Mouse (Mus musculus): Measurements from ENCODE around the gene Arhgap15.
A peak's percentile ranks its signal among the peaks of the same experiment; 100 is the strongest.
"Not testable (repeated sequence)": the region's sequence is repeated elsewhere in the genome, so short reads cannot be mapped to it uniquely, and the experiment has no call there.

Gene Arhgap15

DNA sequence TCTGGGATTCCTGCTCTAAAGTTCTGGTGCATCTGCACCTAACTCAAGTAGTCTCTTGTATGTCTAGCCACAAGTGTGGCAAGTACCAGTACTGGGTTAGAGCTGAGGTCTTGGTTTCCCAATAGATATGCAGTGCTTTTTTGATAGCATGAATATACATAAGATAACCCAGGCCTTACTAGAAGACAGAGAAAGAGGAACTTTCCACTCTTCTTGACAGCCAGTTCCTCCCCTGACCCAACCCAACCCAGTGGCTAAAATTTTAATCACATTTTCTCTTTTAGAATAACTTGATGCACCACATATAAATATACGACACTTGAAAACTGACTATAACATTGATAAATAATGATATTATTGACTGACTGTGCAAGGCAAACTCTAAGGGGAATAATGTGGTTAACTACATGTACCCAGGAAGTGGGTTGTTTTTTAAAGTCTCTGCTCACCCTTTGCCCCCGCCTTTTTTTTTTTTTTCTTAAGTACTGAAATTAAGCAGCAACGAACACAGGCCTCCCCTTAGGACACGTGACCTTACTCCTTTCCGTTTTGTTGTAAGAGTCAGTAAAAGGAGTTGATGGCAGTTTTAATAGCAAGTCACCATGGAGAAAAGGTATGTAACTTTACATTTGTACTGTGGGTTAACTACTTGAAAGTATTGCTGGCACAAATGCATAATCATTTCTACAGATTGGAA is at the start of gene Arhgap15:
Arhgap15 (plus strand) TSS at position 538 of the 697 bp plus-strand sequence.
- peak; percentile 88 for DNase-seq (ENCODE audit: low read depth, low spot score)

DNA sequence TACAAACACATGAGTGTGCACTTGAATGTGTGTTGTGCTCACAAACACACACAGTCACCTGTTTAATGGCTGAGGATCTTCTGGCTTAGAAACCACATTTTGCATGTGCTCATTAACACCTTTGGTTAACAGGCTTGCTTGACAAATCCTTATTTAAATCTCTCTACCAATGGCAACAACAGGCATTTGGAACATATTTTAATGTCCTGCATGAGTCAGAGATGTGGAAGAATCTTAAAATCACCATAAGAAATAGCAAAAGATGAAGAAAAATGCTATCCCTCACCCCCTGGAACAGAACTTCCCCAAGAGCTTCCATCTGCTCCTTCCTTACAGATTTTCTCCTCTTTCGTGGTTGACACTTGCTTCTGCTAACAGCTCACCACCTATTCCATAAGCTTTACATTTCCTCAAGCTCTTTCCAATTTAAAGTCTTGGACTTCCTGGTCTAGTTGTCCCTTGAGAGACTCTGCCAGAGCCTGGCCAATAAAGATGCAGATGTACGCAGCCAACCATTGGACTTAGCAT is 35.9 kb upstream of the Arhgap15 start:
- no peak for DNase-seq (ENCODE audit: low read depth, low spot score)

DNA sequence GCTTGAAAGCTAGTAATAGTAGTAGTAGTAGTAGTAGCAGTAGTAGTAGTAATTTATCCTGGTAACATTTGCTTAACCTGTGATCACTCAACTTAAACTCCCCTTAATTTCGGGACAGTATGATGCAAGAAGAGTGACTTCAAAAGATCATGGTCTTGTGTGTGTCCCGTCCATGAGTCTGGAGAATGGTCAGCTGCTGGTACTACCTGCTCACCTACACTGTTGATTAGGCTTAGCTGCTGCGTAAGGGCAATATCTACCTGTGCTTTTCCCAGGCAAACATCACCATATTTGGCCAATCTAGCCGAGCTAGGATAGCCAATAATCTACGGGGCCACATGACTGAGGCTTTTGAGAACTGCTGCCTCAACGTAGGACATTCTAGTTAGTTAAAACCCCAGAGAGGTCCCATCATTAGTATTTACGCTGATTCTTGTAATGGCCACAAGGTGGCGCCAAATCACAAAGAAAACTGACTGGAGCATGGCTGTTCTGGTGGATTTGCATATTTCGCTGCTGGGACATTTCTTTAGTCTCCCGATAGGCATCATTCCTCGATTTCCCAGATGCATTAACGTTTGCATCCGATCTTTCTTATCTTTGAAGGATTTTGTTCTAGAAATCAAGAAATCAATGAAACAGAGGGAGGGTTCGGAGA is 26.0 kb upstream of the Arhgap15 start:
- peak; percentile 87 for DNase-seq (ENCODE audit: low read depth, low spot score)

DNA sequence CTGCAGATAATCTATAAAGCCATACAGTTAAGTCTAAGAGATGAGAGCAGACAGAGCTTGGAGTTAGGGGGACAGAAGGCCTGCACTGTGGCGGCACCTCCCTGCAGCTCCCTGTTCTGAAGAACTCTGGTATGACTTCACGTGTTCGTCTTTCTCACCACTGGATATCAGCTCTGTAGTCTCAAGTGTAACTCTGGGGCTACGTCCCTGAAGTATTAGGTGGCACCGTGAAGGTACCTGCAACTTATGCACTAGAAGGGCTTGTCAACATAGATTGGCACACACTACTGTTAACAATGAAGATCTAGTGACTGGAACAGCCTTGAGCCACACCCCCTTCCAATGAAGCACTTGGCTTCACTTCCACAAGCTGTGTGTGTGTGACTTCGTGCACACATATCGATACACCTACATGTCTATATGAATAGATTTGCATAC is 25.5 kb upstream of the Arhgap15 start:
- DNase-seq (ENCODE audit: low read depth, low spot score) = no peak

DNA sequence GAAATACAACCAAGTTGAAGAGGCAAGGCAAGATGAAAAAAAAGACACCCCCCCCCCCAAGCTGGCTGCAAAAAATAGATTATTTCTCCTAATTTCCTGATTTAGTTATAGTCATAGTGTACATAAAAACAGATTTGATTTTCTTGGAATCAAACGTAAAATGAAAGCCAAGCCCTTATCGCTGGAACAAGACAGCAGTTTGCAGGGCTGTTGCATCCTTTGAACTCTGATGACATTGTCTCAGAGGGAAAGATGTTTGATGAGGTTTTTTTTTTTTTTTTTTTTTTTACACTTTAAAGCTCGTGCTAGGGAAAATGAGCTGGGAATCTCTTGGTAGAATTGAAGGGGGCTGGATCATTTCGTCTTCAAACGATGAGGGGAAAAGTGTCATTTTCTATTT is 21.4 kb upstream of the Arhgap15 start:
- DNase-seq (ENCODE audit: low read depth, low spot score) = peak; percentile 48

- peak; percentile 86 for DNase-seq (ENCODE audit: low read depth, low spot score)
Measured at GRCm38 (mm10) chr2:43727693-43728092, 20.9 kb upstream of the Arhgap15 start.

DNA sequence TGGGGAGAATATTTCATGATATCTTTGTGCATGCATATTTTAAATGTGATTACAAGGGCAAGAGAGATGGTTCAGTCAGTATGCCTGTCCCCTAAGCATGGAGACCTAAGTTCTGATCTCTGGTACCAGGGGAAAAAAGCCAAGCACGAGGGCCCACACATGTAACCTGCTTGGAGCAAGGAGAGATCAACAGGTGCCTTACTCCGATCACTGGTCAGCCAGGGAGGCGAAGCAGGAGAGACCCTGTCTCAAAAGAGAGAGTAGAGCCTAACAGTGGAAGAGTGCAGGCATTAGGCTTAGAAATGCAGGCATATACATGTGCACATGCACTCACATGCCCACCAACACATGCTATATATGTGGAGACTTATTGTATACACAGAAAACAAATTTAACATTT is 19.8 kb upstream of the Arhgap15 start:
- DNase-seq (ENCODE audit: low read depth, low spot score) = no peak

DNA sequence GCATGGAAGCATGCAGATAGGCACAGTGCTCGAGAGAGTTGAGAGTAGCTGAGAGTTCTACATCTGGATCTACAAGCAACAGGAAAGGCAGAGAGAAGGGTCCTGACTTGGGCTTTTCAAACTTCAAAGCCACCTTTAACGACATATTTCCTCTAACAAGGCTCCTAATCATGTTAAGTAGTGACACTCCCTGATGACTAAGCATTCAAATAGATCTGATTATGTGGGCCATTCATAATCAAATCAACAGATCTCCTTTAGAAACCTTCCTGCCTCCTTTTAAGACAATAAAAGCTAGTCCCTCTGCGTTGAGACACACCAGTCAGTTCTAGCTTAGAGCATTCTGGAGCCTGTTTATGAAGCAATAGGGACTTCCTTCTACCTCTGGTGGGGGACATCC is 16.2 kb upstream of the Arhgap15 start:
- DNase-seq (ENCODE audit: low read depth, low spot score) = peak; percentile 34

DNA sequence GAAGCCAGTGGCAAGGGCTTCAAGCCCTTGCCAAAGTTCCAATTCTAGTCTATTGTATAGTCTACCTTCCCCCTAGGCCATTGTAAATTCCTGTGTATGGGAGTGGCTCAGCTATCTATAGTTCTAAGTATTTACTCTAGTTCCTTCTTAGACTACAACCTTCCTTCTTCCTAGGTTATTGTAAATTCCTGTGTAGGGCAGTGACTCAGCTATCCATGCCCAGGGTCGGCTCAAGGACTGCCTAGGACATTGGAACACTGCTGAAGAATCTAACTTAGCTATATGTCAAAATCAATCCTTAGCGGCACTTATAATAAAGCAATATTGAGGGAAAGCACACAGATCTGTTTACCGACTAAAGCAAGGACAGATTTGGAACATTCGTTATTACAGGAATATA is 13.6 kb upstream of the Arhgap15 start:
- not testable (repeated sequence) for DNase-seq (ENCODE audit: low read depth, low spot score)

DNA sequence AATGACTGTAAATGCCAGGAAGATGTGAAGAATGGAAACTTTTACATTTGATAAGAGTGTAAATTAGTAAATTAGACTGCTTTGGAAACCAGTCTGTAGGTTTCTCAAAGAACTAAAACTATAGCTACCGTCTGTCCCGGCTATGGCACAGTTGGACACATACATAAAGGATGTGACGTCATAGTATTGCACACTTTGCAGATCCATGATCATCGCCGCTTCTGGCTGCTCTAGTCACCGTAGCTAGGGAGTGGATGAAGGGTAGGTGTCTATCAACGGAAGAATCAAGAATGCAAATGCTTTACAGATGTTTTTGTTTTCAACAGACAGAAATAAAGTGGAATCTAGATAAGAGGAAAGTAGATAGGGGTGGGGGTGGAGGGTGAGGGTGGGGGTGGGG is 11.1 kb upstream of the Arhgap15 start:
- DNase-seq (ENCODE audit: low read depth, low spot score) = peak; percentile 81

- DNase-seq (ENCODE audit: low read depth, low spot score) = peak; percentile 76
Measured at GRCm38 (mm10) chr2:43738562-43739112, 10.0 kb upstream of the Arhgap15 start.

DNA sequence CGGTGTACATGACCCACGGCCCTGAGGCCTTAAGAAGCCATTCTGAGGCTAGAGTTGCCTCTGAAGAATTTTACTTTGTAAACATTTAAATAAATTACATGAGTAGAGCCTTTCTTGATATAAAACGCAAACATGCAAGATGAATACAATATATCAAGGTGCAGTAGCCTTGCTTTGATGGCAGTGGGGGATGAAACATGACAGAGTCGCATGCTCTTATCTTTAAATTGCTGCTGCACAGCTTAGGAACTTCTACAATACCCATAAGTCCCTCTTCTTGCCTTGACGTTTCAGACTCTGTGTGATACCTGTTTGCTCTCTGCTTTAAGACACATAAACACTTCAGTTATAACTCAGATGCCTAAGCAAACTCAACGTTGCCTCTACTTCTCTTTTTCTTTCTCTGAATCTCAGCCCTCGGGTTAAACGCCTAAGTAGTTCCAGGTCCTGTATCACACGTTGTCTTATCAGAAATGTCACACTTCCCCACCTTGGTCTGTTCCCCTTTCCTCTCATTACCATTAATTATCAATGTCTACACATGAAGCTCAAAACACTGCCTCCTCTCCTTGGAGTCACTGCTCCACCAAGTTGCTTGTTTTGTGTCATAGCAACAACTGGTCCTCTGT is 9.3 kb upstream of the Arhgap15 start:
- peak; percentile 53 for DNase-seq (ENCODE audit: low read depth, low spot score)

DNA sequence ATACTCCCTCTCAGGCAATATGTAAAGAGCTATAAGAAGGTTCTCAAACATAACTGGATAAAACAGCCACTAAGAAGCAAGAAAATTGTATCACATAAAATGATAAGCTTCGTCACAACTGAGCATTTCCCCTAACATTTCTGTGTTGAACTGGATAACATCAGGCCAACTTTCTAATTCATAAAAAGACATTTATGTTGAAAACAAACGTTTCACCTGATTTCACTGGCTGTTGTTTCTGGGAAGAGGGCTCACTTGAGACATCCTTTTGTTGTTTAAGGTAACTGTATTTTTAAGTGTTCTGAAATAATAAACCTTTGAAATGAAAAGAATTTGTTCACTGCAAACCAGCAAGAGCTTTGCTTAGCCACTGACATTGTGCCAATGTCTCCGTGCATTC is 697 bp downstream of the Arhgap15 start:
- no peak for DNase-seq (ENCODE audit: low read depth, low spot score)

- no peak for DNase-seq (ENCODE audit: low read depth, low spot score)
Measured at GRCm38 (mm10) chr2:43755899-43756298, 7.3 kb downstream of the Arhgap15 start.

GRCm38 (mm10) chr2:43756626-43757025 is 8.0 kb downstream of the Arhgap15 start:
- DNase-seq (ENCODE audit: low read depth, low spot score) = peak; percentile 68

GRCm38 (mm10) chr2:43761735-43762134 is 13.1 kb downstream of the Arhgap15 start:
- DNase-seq (ENCODE audit: low read depth, low spot score) = no peak

- no peak for DNase-seq (ENCODE audit: low read depth, low spot score)
Measured at GRCm38 (mm10) chr2:43763279-43763678, 14.7 kb downstream of the Arhgap15 start.

DNA sequence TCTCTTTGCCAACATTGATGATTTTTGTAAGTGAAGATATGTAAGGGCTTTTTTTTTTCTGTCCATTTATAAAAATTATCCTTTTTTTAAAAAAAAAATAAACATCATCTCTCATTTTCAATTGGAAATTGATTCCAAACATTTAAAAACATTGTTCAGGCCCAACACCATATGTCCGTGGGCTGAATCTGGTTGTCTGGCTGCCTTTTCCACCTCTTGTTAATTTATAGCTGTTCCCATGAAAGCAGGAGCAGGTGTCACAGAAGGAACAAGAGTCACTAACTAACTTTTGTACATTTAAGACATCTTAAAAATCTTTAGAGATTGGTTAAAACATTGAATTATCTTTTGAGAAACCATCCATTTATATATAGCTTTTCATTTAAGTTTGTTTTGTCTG is 15.8 kb downstream of the Arhgap15 start:
- no peak for DNase-seq (ENCODE audit: low read depth, low spot score)

DNA sequence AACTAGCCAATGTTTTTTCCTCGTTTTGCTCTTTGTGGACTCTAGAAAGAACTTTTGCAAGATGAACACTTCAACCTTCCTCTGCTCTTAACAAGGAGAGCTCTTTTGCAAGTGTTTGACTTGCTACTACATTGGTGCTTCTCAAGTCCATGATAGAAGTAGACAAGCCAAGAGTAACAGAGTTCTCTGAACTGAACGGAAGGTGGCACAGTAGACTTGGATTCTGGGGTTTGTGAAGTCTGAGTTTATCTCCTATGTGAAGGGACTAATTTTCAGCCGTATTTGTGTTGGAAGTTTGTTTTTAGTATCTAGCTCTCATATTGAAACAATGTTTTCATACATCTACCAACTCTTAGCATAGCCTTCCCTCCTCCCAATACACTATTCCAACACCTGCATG is 17.6 kb downstream of the Arhgap15 start:
- DNase-seq (ENCODE audit: low read depth, low spot score) = no peak

- no peak for DNase-seq (ENCODE audit: low read depth, low spot score)
Measured at GRCm38 (mm10) chr2:43769850-43770570, 21.4 kb downstream of the Arhgap15 start.

DNA sequence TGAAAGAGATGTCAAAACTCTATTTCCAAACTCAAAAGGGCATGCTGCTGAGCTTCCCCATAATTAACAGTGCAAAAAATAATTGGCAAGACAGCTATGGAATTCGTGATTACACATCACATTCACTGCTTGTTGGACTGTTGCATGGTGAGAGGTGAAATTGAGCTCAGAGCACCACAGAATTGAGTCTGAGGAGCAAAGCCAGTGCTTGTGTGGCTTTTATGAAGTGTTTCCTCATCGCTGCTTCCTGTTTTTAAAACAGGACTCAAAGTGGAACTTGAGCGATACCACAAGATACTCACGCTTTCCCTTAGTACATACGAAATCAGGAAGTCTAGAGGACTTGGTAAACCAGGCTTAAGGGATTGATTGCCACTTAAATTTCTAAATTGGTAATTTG is 24.0 kb downstream of the Arhgap15 start:
- peak; percentile 68 for DNase-seq (ENCODE audit: low read depth, low spot score)

DNA sequence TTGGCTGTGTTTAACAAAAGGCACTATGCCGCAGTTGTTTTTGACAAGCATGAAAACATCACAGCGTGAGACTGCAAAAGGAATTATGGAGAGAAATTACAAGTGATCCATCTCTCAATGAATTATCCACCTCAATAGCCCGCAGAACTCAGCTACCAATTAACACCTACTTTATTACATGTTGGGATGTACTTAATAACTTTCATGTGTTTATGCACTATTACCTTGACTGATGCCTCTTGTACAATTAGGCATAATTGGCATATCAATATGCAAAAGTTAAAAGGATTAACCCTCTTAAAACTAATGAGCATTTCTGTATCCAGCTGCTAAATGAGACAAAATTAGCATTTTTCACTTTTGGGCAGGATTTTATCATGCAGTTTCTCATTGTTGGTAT is 33.5 kb downstream of the Arhgap15 start:
- DNase-seq (ENCODE audit: low read depth, low spot score) = no peak
